Mouse (Mus musculus) MEL (cell line): ENCODE data around the gene Abhd8. TPM values are rescaled to one million over a fixed set of nuclear protein-coding genes. Genes with fewer than 3 reads are reported as not detected.

Source experiments
- DNase-seq: peaks from one replicate; pipeline ENCODE4 v3.0.0; 2011; ENCODE audit warnings: low read depth, low spot score
- H3K27ac ChIP-seq: 2 replicates; pipeline ENCODE4 v1.5.1; 2012; ENCODE audit warnings: low read depth, mild to moderate bottlenecking, control low read depth, low read length, moderate library complexity; ENCODE audit not compliant: control insufficient read depth
- H3K27me3 ChIP-seq, 2 experiments: fragments of 150-350 bp in 1 of 2; sonication (generic) in 1 of 2; 2 replicates each; pipeline ENCODE4 v1.6.1; 2012; ENCODE audit warnings: low read length in 2 of 2, mild to moderate bottlenecking in 2 of 2, improper control_type of control experiment in 1 of 2, moderate library complexity in 1 of 2; ENCODE audit not compliant: insufficient read depth in 2 of 2, control insufficient read depth in 1 of 2
- H3K36me3 ChIP-seq, 2 experiments: 2 replicates each; pipeline ENCODE4 v1.6.1; 2012 to 2014; ENCODE audit warnings: low read length in 2 of 2, improper control_type of control experiment in 1 of 2, inconsistent platforms in 1 of 2, mild to moderate bottlenecking in 1 of 2; ENCODE audit not compliant: insufficient read depth in 2 of 2, control insufficient read depth in 1 of 2
- H3K4me1 ChIP-seq, 2 experiments: fragments of 150-350 bp in 1 of 2; sonication (generic) in 1 of 2; 2 replicates each; pipeline ENCODE4 v1.6.1; 2012; ENCODE audit warnings: low read length in 2 of 2, improper control_type of control experiment in 1 of 2, mild to moderate bottlenecking in 1 of 2; ENCODE audit not compliant: insufficient read depth in 2 of 2, control insufficient read depth in 1 of 2
- H3K4me3 ChIP-seq, 2 experiments: fragments of 150-350 bp in 1 of 2; sonication (generic) in 1 of 2; 2 replicates each; pipeline ENCODE4 v1.5.1; 2012; ENCODE audit warnings: low read depth in 2 of 2, low read length in 2 of 2, mild to moderate bottlenecking in 2 of 2, moderate library complexity in 2 of 2, control low read depth in 1 of 2, improper control_type of control experiment in 1 of 2; ENCODE audit not compliant: control insufficient read depth in 1 of 2, insufficient read depth in 1 of 2
- H3K79me2 ChIP-seq: 2 replicates; pipeline ENCODE4 v1.6.1; 2012; ENCODE audit warnings: mild to moderate bottlenecking, low read length, moderate library complexity; ENCODE audit not compliant: control insufficient read depth, poor library complexity, insufficient read depth
- H3K9ac ChIP-seq: 2 replicates; pipeline ENCODE4 v1.6.1; 2012; ENCODE audit warnings: low read depth, mild to moderate bottlenecking, control low read depth, low read length, moderate library complexity; ENCODE audit not compliant: control insufficient read depth, poor library complexity, severe bottlenecking
- H3K9me3 ChIP-seq: fragments of 150-350 bp; sonication (generic); replicated peaks from 2 replicates; pipeline ENCODE4 v1.6.1; 2012; ENCODE audit warnings: mild to moderate bottlenecking, low read length, improper control_type of control experiment, moderate library complexity; ENCODE audit not compliant: insufficient read depth
- BHLHE40 ChIP-seq: IDR thresholded peaks from 2 replicates; pipeline ENCODE4 v1.6.1; 2012; ENCODE audit warnings: low read depth, mild to moderate bottlenecking, inconsistent platforms, low read length, improper control_type of control experiment, borderline replicate concordance
- CHD1 ChIP-seq: IDR thresholded peaks from 2 replicates; pipeline ENCODE4 v1.6.1; 2012; ENCODE audit warnings: low read depth, mild to moderate bottlenecking, inconsistent platforms, low read length, improper control_type of control experiment
- CHD2 ChIP-seq: IDR thresholded peaks from 2 replicates; pipeline ENCODE4 v1.6.1; 2011; ENCODE audit warnings: low read length, improper control_type of control experiment
- CTCF ChIP-seq, 3 experiments: IDR thresholded peaks in 2 of 3; conservative IDR thresholded peaks in 1 of 3; 2 replicates each; pipeline ENCODE4 v1.5.1; 2011 to 2012; ENCODE audit warnings: low read length in 3 of 3, low read depth in 2 of 3, mild to moderate bottlenecking in 2 of 3, improper control_type of control experiment in 1 of 3, inconsistent platforms in 1 of 3, mixed read lengths in 1 of 3, moderate library complexity in 1 of 3; ENCODE audit not compliant: control insufficient read depth in 1 of 3, insufficient read depth in 1 of 3, poor library complexity in 1 of 3, severe bottlenecking in 1 of 3
- ELF1 ChIP-seq: IDR thresholded peaks from 2 replicates; pipeline ENCODE4 v1.6.1; 2014; ENCODE audit warnings: low read depth, mild to moderate bottlenecking, inconsistent platforms, low read length, improper control_type of control experiment, moderate library complexity
- GABPA ChIP-seq: IDR thresholded peaks from 2 replicates; pipeline ENCODE4 v1.6.1; 2012; ENCODE audit warnings: low read depth, mild to moderate bottlenecking, inconsistent platforms, low read length, improper control_type of control experiment, moderate library complexity
- GATA1 ChIP-seq: IDR thresholded peaks from 2 replicates; pipeline ENCODE4 v1.6.1; 2011; ENCODE audit warnings: low read depth, low read length, improper control_type of control experiment
- HCFC1 ChIP-seq: IDR thresholded peaks from 2 replicates; pipeline ENCODE4 v1.6.1; 2012; ENCODE audit warnings: low read depth, mild to moderate bottlenecking, inconsistent platforms, low read length, improper control_type of control experiment, moderate library complexity
- KAT2A ChIP-seq: conservative IDR thresholded peaks from 2 replicates; pipeline ENCODE4 v1.6.1; 2012; ENCODE audit warnings: low read depth, low read length, improper control_type of control experiment, inconsistent platforms
- MAFK ChIP-seq: IDR thresholded peaks from 2 replicates; pipeline ENCODE4 v1.6.1; 2011; ENCODE audit warnings: low read depth, mild to moderate bottlenecking, low read length, improper control_type of control experiment, borderline replicate concordance
- MAX ChIP-seq: IDR thresholded peaks from 2 replicates; pipeline ENCODE4 v1.6.1; 2011; ENCODE audit warnings: low read length, improper control_type of control experiment
- MEF2A ChIP-seq: IDR thresholded peaks from 2 replicates; pipeline ENCODE4 v1.6.1; 2014; ENCODE audit warnings: low read depth, mild to moderate bottlenecking, inconsistent platforms, low read length, improper control_type of control experiment; ENCODE audit not compliant: poor library complexity, insufficient replicate concordance, severe bottlenecking; ENCODE audit errors: extremely low read depth
- MYC ChIP-seq: IDR thresholded peaks from 2 replicates; pipeline ENCODE4 v1.6.1; 2011; ENCODE audit warnings: low read depth, mild to moderate bottlenecking, low read length, improper control_type of control experiment, moderate library complexity
- RAD21 ChIP-seq: IDR thresholded peaks from 2 replicates; pipeline ENCODE4 v1.6.1; 2011; ENCODE audit warnings: mild to moderate bottlenecking, low read depth, low read length, improper control_type of control experiment
- RCOR1 ChIP-seq: IDR thresholded peaks from 2 replicates; pipeline ENCODE4 v1.6.1; 2012; ENCODE audit warnings: low read depth, mild to moderate bottlenecking, inconsistent platforms, low read length, improper control_type of control experiment
- SMC3 ChIP-seq: IDR thresholded peaks from 2 replicates; pipeline ENCODE4 v1.6.1; 2011; ENCODE audit warnings: low read depth, low read length, improper control_type of control experiment
- TAL1 ChIP-seq: IDR thresholded peaks from 2 replicates; pipeline ENCODE4 v1.6.1; 2012; ENCODE audit warnings: mild to moderate bottlenecking, inconsistent platforms, low read length, moderate library complexity, mixed read lengths
- USF2 ChIP-seq, 2 experiments: IDR thresholded peaks; 2 replicates each; pipeline ENCODE4 v1.6.1; 2011 to 2012; ENCODE audit warnings: improper control_type of control experiment in 2 of 2, low read length in 2 of 2, borderline replicate concordance in 1 of 2, inconsistent platforms in 1 of 2, low read depth in 1 of 2, mild to moderate bottlenecking in 1 of 2; ENCODE audit not compliant: insufficient read depth in 1 of 2
- ZC3H11A ChIP-seq: IDR thresholded peaks from 2 replicates; pipeline ENCODE4 v1.6.1; 2012; ENCODE audit warnings: low read depth, mild to moderate bottlenecking, inconsistent platforms, low read length, improper control_type of control experiment
- ZKSCAN1 ChIP-seq: IDR thresholded peaks from 2 replicates; pipeline ENCODE4 v1.6.1; 2012; ENCODE audit warnings: low read depth, mild to moderate bottlenecking, inconsistent platforms, low read length, improper control_type of control experiment, moderate library complexity
- ZMIZ1 ChIP-seq: IDR thresholded peaks from 2 replicates; pipeline ENCODE4 v1.6.1; 2012; ENCODE audit warnings: low read depth, mild to moderate bottlenecking, inconsistent platforms, low read length, improper control_type of control experiment, moderate library complexity
- polyA plus RNA-seq, 2 experiments: library from polyadenylated mRNA; stranded (reverse) in 1 of 2; unstranded in 1 of 2; fragments of >175 nt in 1 of 2; fragments of >200 nt in 1 of 2; gene quantifications; 2 replicates each; pipeline versions ENCODE4 v1.2.1 to v1.2.4; 2012; ENCODE audit warnings: low replicate concordance in 2 of 2, low read depth in 1 of 2; ENCODE audit not compliant: insufficient read length in 2 of 2, insufficient read depth in 1 of 2, missing spikeins in 1 of 2
- total RNA-seq: library from RNA; depleted of rRNA; stranded (reverse); fragments of 300-350 nt; gene quantifications from 2 replicates; pipeline ENCODE4 v1.2.3, GENCODE M21; 2012

Gene Abhd8
- total and polyA plus RNA-seq, 3 experiments, result 28.5 to 39.2 TPM; not detected in 1

- peaks cover 3% of the 10 kb centered on the region for H3K79me2 ChIP-seq
- TF ChIP-seq MAFK (no peak), BHLHE40 (no peak), HCFC1 (no peak), ZC3H11A (no peak), KAT2A (no peak), CTCF (IDR thresholded peaks at IDR 0.05 in 2 of 3, conservative IDR thresholded peaks at IDR 0.05 in 1 of 3; ENCODE audit: control insufficient read depth in 1 of 3, insufficient read depth in 1 of 3, low read depth in 2 of 3, low read length in 3 of 3, poor library complexity in 1 of 3, severe bottlenecking in 1 of 3) (no peak), MYC (no peak), USF2 (IDR thresholded peaks at IDR 0.05; ENCODE audit: borderline replicate concordance in 1 of 2, insufficient read depth in 1 of 2, low read depth in 1 of 2, low read length in 2 of 2) (no peak), GABPA (no peak), MAX (no peak), SMC3 (no peak), CHD1 (no peak), MEF2A (no peak)
- no peaks in the 10 kb centered on the region for H3K9me3 ChIP-seq
- peaks cover 2 to 19% of the 10 kb centered on the region in 2 experiments; a peak in 3 of 4 replicates for H3K4me1 ChIP-seq
- DNase-seq, result no peak
- H3K4me3 ChIP-seq, result no peak overlapping the region
- H3K27ac ChIP-seq, result no peak overlapping the region
- H3K9ac ChIP-seq, result no peak overlapping the region
- H3K36me3 ChIP-seq, result peaks cover 0 to 3% of the 10 kb centered on the region in 2 experiments; a peak in 1 of 4 replicates
- no peaks in the 10 kb centered on the region for H3K27me3 ChIP-seq
Observed at GRCm38 (mm10) chr8:71509316-71509715, 45.9 kb upstream of the Abhd8 start.

- H3K4me1 ChIP-seq, result peaks cover 2 to 15% of the 10 kb centered on the region in 2 experiments; a peak in 3 of 4 replicates
- DNase-seq, result no peak
- no peak overlapping the region for H3K4me3 ChIP-seq
- no peak for TF ChIP-seq RAD21
- no peak for TF ChIP-seq CHD1
- TF ChIP-seq TAL1, result no peak
- no peak for TF ChIP-seq BHLHE40
- TF ChIP-seq GATA1, result no peak
- TF ChIP-seq ZKSCAN1, result no peak
- no peak for TF ChIP-seq CHD2
- no peak for TF ChIP-seq GABPA
- TF ChIP-seq RCOR1, result no peak
- no peak for TF ChIP-seq ELF1
- no peak for TF ChIP-seq ZC3H11A
- TF ChIP-seq ZMIZ1, result no peak
- TF ChIP-seq, all 39 proteins: peak for 0
- H3K36me3 ChIP-seq, result peaks cover 0 to 2% of the 10 kb centered on the region in 2 experiments; a peak in 1 of 4 replicates
- H3K27ac ChIP-seq, result no peak overlapping the region
- no peak overlapping the region for H3K9ac ChIP-seq
- no peaks in the 10 kb centered on the region for H3K27me3 ChIP-seq
- H3K79me2 ChIP-seq, result peaks cover 3% of the 10 kb centered on the region
- H3K9me3 ChIP-seq, result no peaks in the 10 kb centered on the region
Observed at GRCm38 (mm10) chr8:71507589-71508104, 44.2 kb upstream of the Abhd8 start.
